Mouse (Mus musculus) embryonic fibroblast, embryonic 13.5 days (primary cell): ENCODE results near the gene Ankrd60. TPM values are rescaled to one million over a fixed set of nuclear protein-coding genes. Genes with fewer than 3 reads are reported as not detected.

Experiments
- H3K27ac ChIP-seq: 2 replicates; pipeline ENCODE4 v1.5.1; 2012; ENCODE audit warnings: low read length, control low read depth, inconsistent platforms; ENCODE audit not compliant: insufficient read depth
- H3K4me1 ChIP-seq: 2 replicates; pipeline ENCODE4 v1.6.1; 2011; ENCODE audit warnings: low read length; ENCODE audit not compliant: control insufficient read depth, insufficient read depth
- H3K4me3 ChIP-seq: 2 replicates; pipeline ENCODE4 v1.5.1; 2011; ENCODE audit warnings: mild to moderate bottlenecking, control low read depth, low read length; ENCODE audit not compliant: insufficient read depth
- CTCF ChIP-seq: IDR thresholded peaks from 2 replicates; pipeline ENCODE4 v1.5.1; 2011; ENCODE audit warnings: mild to moderate bottlenecking, control low read depth, low read length, moderate library complexity, borderline replicate concordance; ENCODE audit not compliant: insufficient read depth
- POLR2A ChIP-seq: IDR thresholded peaks from 2 replicates; pipeline ENCODE4 v1.6.1; 2011; ENCODE audit warnings: low read depth, mild to moderate bottlenecking, control low read depth, low read length, moderate library complexity
- polyA plus RNA-seq: library from polyadenylated mRNA; stranded (reverse); fragments of >200 nt; gene quantifications from 2 replicates; pipeline ENCODE4 v1.2.4, GENCODE M21; 2011; ENCODE audit warnings: low read depth; ENCODE audit not compliant: missing spikeins, insufficient read length

Ankrd60 gene
- polyA plus RNA-seq, 1 experiment = not detected

- Histone ChIP-seq H3K27ac (no peak overlapping the region), H3K4me1 (peaks cover 10% of the 10 kb centered on the region), H3K4me3 (no peak overlapping the region)
- TF ChIP-seq POLR2A = no peak
- TF ChIP-seq CTCF = no peak
Observed at GRCm38 (mm10) chr2:173584361-173584760, 6.2 kb upstream of the Ankrd60 start.

- peaks cover 10% of the 10 kb centered on the region for H3K4me1 ChIP-seq
- no peak overlapping the region for H3K4me3 ChIP-seq
- TF ChIP-seq CTCF (no peak), POLR2A (no peak)
- no peak overlapping the region for H3K27ac ChIP-seq
Observed at GRCm38 (mm10) chr2:173583455-173583854, 5.3 kb upstream of the Ankrd60 start.

- no peak overlapping the region for H3K27ac ChIP-seq
- no peak overlapping the region for H3K4me3 ChIP-seq
- no peak for TF ChIP-seq CTCF
- no peak for TF ChIP-seq POLR2A
- H3K4me1 ChIP-seq = peaks cover 8% of the 10 kb centered on the region
Observed at GRCm38 (mm10) chr2:173582903-173583302, 4.7 kb upstream of the Ankrd60 start.

GRCm38 (mm10) chr2:173581096-173581495, 2.9 kb upstream of the Ankrd60 start:
- Histone ChIP-seq H3K4me3 (no peak overlapping the region), H3K4me1 (no peaks in the 10 kb centered on the region), H3K27ac (no peak overlapping the region)
- TF ChIP-seq POLR2A (no peak), CTCF (no peak)

GRCm38 (mm10) chr2:173578595-173578994, 430 bp upstream of the Ankrd60 start:
- TF ChIP-seq CTCF (no peak), POLR2A (no peak)
- no peaks in the 10 kb centered on the region for H3K4me1 ChIP-seq
- no peak overlapping the region for H3K27ac ChIP-seq
- no peak overlapping the region for H3K4me3 ChIP-seq

- no peak for TF ChIP-seq POLR2A
- no peak for TF ChIP-seq CTCF
- no peak overlapping the region for H3K27ac ChIP-seq
- no peak overlapping the region for H3K4me3 ChIP-seq
- no peaks in the 10 kb centered on the region for H3K4me1 ChIP-seq
Observed at GRCm38 (mm10) chr2:173564179-173564578, 14.0 kb downstream of the Ankrd60 start.

GRCm38 (mm10) chr2:173563336-173563735, 14.8 kb downstream of the Ankrd60 start:
- Histone ChIP-seq H3K4me3 (no peak overlapping the region), H3K4me1 (no peaks in the 10 kb centered on the region), H3K27ac (no peak overlapping the region)
- no peak for TF ChIP-seq POLR2A
- no peak for TF ChIP-seq CTCF

GRCm38 (mm10) chr2:173561851-173562442, 16.2 kb downstream of the Ankrd60 start:
- no peak overlapping the region for H3K4me3 ChIP-seq
- H3K27ac ChIP-seq = no peak overlapping the region
- no peaks in the 10 kb centered on the region for H3K4me1 ChIP-seq
- TF ChIP-seq POLR2A = no peak
- TF ChIP-seq CTCF = peak; percentile 94

- Histone ChIP-seq H3K4me1 (no peaks in the 10 kb centered on the region), H3K4me3 (no peak overlapping the region), H3K27ac (no peak overlapping the region)
- TF ChIP-seq CTCF (no peak), POLR2A (no peak)
Observed at GRCm38 (mm10) chr2:173558754-173559396, 19.3 kb downstream of the Ankrd60 start.

- no peaks in the 10 kb centered on the region for H3K4me1 ChIP-seq
- no peak overlapping the region for H3K4me3 ChIP-seq
- H3K27ac ChIP-seq = no peak overlapping the region
- TF ChIP-seq CTCF (peak; percentile 41; the same call in 1 of the 2 replicates), POLR2A (no peak)
Observed at GRCm38 (mm10) chr2:173553863-173554262, 24.3 kb downstream of the Ankrd60 start.
